Mouse (Mus musculus) heart, postnatal 0 days (tissue): Measurements from ENCODE around the gene Oaf. TPM values are rescaled to one million over a fixed set of nuclear protein-coding genes. Genes with fewer than 3 reads are reported as not detected.

Source experiments
- ATAC-seq: fragments of 200-750 bp; cut with Nextera tagmentation; 2 replicates; pipeline ENCODE4 v1.8.0; 2017; ENCODE audit warnings: low read depth, moderate number of reproducible peaks, moderate library complexity; ENCODE audit not compliant: insufficient read depth
- DNase-seq: peaks from one replicate; pipeline ENCODE4 v3.0.0-alpha.2; 2016; ENCODE audit warnings: low spot score
- H3K27ac ChIP-seq: fragments of 300-500 bp; sonication (generic); 2 replicates; pipeline ENCODE4 v1.5.1; 2014; ENCODE audit warnings: low read depth, mild to moderate bottlenecking
- H3K27me3 ChIP-seq: fragments of 300-500 bp; sonication (generic); 2 replicates; pipeline ENCODE4 v1.6.1; 2014; ENCODE audit warnings: low read length, mixed read lengths; ENCODE audit not compliant: control insufficient read depth, insufficient read depth
- H3K36me3 ChIP-seq: fragments of 300-500 bp; sonication (generic); replicated peaks from 2 replicates; pipeline ENCODE4 v1.6.1; 2014; ENCODE audit warnings: low read length, mixed read lengths; ENCODE audit not compliant: control insufficient read depth, insufficient read depth
- H3K4me1 ChIP-seq: fragments of 300-500 bp; sonication (generic); 2 replicates; pipeline ENCODE4 v1.6.1; 2014; ENCODE audit warnings: antibody characterized with exemption; ENCODE audit not compliant: control insufficient read depth, insufficient read depth
- H3K4me2 ChIP-seq: fragments of 300-500 bp; sonication (generic); 2 replicates; pipeline ENCODE4 v1.6.1; 2014; ENCODE audit warnings: low read depth, mild to moderate bottlenecking, low read length, moderate library complexity
- H3K4me3 ChIP-seq: fragments of 300-500 bp; sonication (generic); 2 replicates; pipeline ENCODE4 v1.5.1; 2014; ENCODE audit warnings: low read depth, low read length
- H3K9ac ChIP-seq: fragments of 300-500 bp; sonication (generic); replicated peaks from 2 replicates; pipeline ENCODE4 v1.6.1; 2014; ENCODE audit warnings: low read depth, low read length, mixed read lengths
- H3K9me3 ChIP-seq: fragments of 300-500 bp; sonication (generic); replicated peaks from 2 replicates; pipeline ENCODE4 v1.6.1; 2016; ENCODE audit warnings: low read length; ENCODE audit not compliant: control insufficient read depth
- CTCF ChIP-seq: IDR thresholded peaks from 2 replicates; pipeline ENCODE4 v1.5.1; 2016; ENCODE audit warnings: antibody characterized with exemption, control low read depth, low read depth
- EP300 ChIP-seq: IDR thresholded peaks from 2 replicates; pipeline ENCODE4 v1.6.1; 2016; ENCODE audit warnings: antibody characterized with exemption, low read depth
- WGBS: fragments of 180-500 bp; shearing (Covaris S2); extraction: QIAGEN DNeasy Blood & Tissue Kit; methylation state at CpG from one replicate; pipeline ENCODE4 v1.1.7; 2014; 5-methylcytosine and 5-hydroxymethylcytosine counted together
- polyA plus RNA-seq: library from polyadenylated mRNA; unstranded; fragments of >200 nt; fragmentation: Nextera tagmentation; extraction: Ambion mirVana; gene quantifications from 2 replicates; pipeline ENCODE4 v1.2.1, GENCODE M21; 2015
- total RNA-seq: library from RNA; depleted of rRNA; stranded (reverse); fragments of >200 nt; gene quantifications from 2 replicates; pipeline ENCODE4 v1.2.3, GENCODE M21; 2014; ENCODE audit warnings: low replicate concordance

The Oaf gene
- total and polyA plus RNA-seq, 2 experiments from 2014 or later: 22.4 to 26.6 TPM

DNA sequence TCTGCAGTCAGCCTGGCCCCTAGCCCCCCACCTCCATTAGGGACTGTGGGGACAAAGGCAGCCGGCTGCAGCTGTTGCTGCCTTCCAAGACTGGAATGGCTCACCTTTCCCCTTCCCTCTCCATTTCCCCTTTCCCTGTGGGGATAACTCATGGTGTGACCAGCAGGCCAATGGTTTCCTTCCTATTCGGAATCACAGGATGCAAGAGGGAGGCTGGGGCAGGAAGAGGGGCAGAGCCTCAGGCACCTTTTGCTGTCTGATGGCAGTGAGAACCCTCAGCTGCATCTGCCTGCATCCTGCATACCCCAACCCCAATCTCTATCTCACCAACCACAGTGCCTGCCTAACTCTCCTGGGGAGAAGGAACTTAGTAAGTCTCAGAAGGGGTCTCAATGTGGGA is 14.2 kb downstream of the Oaf start:
- Histone ChIP-seq H3K27me3 (no peaks in the 10 kb centered on the region), H3K4me3 (no peak overlapping the region), H3K4me2 (no peak overlapping the region), H3K9me3 (no peaks in the 10 kb centered on the region), H3K27ac (0 out of 2 replicates have a peak overlapping the region, but pooled peaks have one; percentile 25), H3K4me1 (peaks cover 6% of the 10 kb centered on the region), H3K36me3 (peaks cover 6% of the 10 kb centered on the region; the same call in 1 of the 2 replicates), H3K9ac (no peak overlapping the region)
- no peak; the same call in 1 of the 2 replicates for ATAC-seq
- TF ChIP-seq CTCF: no peak
- TF ChIP-seq EP300: no peak
- no peak for DNase-seq
- WGBS: 32% methylated on average over 2 of the region's 2 CpGs

GRCm38 (mm10) chr9:43224771-43225355 is 14.8 kb downstream of the Oaf start:
- H3K27me3 ChIP-seq: no peaks in the 10 kb centered on the region
- H3K9ac ChIP-seq: no peak overlapping the region
- H3K36me3 ChIP-seq: peaks cover 6% of the 10 kb centered on the region; the same call in 1 of the 2 replicates
- H3K4me1 ChIP-seq: peaks cover 6% of the 10 kb centered on the region
- 39% methylated on average over 11 of the region's 11 CpGs for WGBS
- H3K4me3 ChIP-seq: no peak overlapping the region
- H3K27ac ChIP-seq: peak overlapping the region; percentile 25; the same call in 1 of the 2 replicates
- peak; percentile 28 for DNase-seq
- no peaks in the 10 kb centered on the region for H3K9me3 ChIP-seq
- TF ChIP-seq EP300: no peak
- TF ChIP-seq CTCF: no peak
- ATAC-seq: peak; percentile 31; the same call in 1 of the 2 replicates
- peak overlapping the region; percentile 18; the same call in 1 of the 2 replicates for H3K4me2 ChIP-seq

DNA sequence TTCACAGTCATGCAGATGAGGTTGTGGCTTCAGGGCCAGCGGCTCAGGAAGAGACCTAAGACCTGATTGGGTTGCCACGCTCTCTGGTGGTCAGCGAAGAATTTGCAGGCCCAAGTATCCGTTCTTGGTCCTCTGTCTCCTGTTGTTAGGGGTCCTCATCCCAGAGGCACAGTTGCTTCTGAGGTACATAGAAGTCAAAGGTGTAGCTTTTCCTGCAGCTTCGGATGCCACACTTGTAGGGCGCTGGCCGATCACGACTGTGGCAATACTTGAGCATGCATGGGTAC is 17.3 kb downstream of the Oaf start:
- no peak for ATAC-seq
- peaks cover 6% of the 10 kb centered on the region for H3K4me1 ChIP-seq
- no peak overlapping the region for H3K4me2 ChIP-seq
- no peaks in the 10 kb centered on the region for H3K27me3 ChIP-seq
- TF ChIP-seq CTCF: 0 out of 2 replicates have a peak, but pooled peaks have one; percentile 5
- no peak for TF ChIP-seq EP300
- no peak overlapping the region for H3K9ac ChIP-seq
- peak; percentile 4 for DNase-seq
- H3K36me3 ChIP-seq: peaks cover 6% of the 10 kb centered on the region; the same call in 1 of the 2 replicates
- WGBS: 56% methylated on average over 8 of the region's 8 CpGs
- H3K9me3 ChIP-seq: no peaks in the 10 kb centered on the region
- H3K4me3 ChIP-seq: no peak overlapping the region
- no peak overlapping the region for H3K27ac ChIP-seq

DNA sequence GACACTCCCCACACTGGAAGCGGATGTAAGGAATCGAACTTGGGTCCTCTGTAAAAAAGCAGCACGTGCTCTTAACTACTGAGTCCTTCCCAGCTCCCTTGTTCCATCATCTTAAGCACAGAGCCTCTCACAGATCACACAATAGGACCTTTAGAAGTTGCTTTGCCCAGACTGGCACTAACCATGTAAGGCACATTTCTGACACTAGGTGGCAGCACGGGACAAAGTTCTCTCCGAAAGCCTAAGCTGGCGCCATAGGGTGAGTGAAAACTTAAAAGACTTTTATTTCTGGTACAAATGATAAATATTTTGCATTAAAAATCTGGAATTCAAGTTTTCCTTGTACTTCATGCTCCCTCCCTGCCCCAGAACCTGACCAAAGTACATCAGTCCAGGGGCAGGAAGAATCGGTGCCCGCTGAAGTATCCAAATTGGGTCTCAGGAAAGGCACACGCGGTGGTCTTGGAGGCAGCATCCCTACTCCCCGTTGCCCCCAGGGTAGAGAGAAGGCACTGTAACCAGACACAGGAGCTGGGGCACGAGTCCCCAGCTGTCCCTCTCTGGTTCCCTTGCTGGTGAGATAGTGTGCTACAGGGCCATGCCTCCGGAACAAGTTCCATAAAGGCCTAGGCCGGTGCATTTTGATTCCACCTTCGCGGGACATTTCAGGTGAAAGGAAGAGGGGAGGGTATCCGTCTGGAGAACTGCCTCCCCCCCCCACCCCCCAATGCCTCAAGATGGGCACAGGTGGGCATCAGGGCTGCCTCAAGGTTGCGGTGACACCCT is 17.9 kb downstream of the Oaf start:
- DNase-seq (peak; percentile 68), ATAC-seq (peak; percentile 67; the same call in 1 of the 2 replicates)
- Histone ChIP-seq H3K36me3 (peaks cover 6% of the 10 kb centered on the region; the same call in 1 of the 2 replicates), H3K4me3 (no peak overlapping the region), H3K27me3 (no peaks in the 10 kb centered on the region), H3K9me3 (no peaks in the 10 kb centered on the region), H3K9ac (no peak overlapping the region), H3K4me1 (peaks cover 6% of the 10 kb centered on the region), H3K4me2 (no peak overlapping the region), H3K27ac (no peak overlapping the region)
- peak; percentile 92 for TF ChIP-seq CTCF
- TF ChIP-seq EP300: no peak
- 48% methylated on average over 18 of the region's 18 CpGs for WGBS

- 22% methylated on average over 11 of the region's 11 CpGs for WGBS
- no peak overlapping the region for H3K9ac ChIP-seq
- no peak overlapping the region for H3K27ac ChIP-seq
- peaks cover 11% of the 10 kb centered on the region; the same call in 1 of the 2 replicates for H3K4me1 ChIP-seq
- DNase-seq: peak; percentile 57
- H3K36me3 ChIP-seq: no peaks in the 10 kb centered on the region
- H3K9me3 ChIP-seq: no peaks in the 10 kb centered on the region
- H3K4me3 ChIP-seq: no peak overlapping the region
- H3K27me3 ChIP-seq: peaks cover 15% of the 10 kb centered on the region
- peak; percentile 54 for ATAC-seq
- H3K4me2 ChIP-seq: 0 out of 2 replicates have a peak overlapping the region, but pooled peaks have one; percentile 37
- no peak for TF ChIP-seq EP300
- peak; percentile 93 for TF ChIP-seq CTCF
Observed at GRCm38 (mm10) chr9:43210771-43211450, 28.8 kb downstream of the Oaf start.
